Mouse (Mus musculus) embryonic facial prominence, embryonic 14.5 days (tissue): ENCODE results near the gene Mip. TPM values are rescaled to one million over a fixed set of nuclear protein-coding genes. Genes with fewer than 3 reads are reported as not detected.
"Not testable (repeated sequence)": the region's sequence is repeated elsewhere in the genome, so short reads cannot be mapped to it uniquely, and the experiment has no call there.

Experiments
- ATAC-seq: fragments of 200-750 bp; cut with Nextera tagmentation; 2 replicates; pipeline ENCODE4 v1.8.0; 2017; ENCODE audit warnings: low read depth, moderate number of reproducible peaks, moderate TSS enrichment
- DNase-seq: peaks from one replicate; pipeline ENCODE4 v3.0.0-alpha.2; 2015; ENCODE audit warnings: low spot score
- H3K27ac ChIP-seq: fragments of 300-500 bp; sonication (generic); replicated peaks from 2 replicates; pipeline ENCODE4 v1.5.1; 2014; ENCODE audit warnings: low read depth, mild to moderate bottlenecking, low read length, moderate library complexity
- H3K27me3 ChIP-seq: fragments of 300-500 bp; sonication (generic); replicated peaks from 2 replicates; pipeline ENCODE4 v1.6.1; 2014; ENCODE audit warnings: low read length; ENCODE audit not compliant: control insufficient read depth, insufficient read depth
- H3K36me3 ChIP-seq: fragments of 300-500 bp; sonication (generic); 2 replicates; pipeline ENCODE4 v1.6.1; 2014; ENCODE audit warnings: low read length, mixed read lengths; ENCODE audit not compliant: control insufficient read depth, insufficient read depth
- H3K4me1 ChIP-seq: fragments of 300-500 bp; sonication (generic); 2 replicates; pipeline ENCODE4 v1.6.1; 2014; ENCODE audit warnings: antibody characterized with exemption, low read length; ENCODE audit not compliant: control insufficient read depth, insufficient read depth
- H3K4me2 ChIP-seq: fragments of 300-500 bp; sonication (generic); 2 replicates; pipeline ENCODE4 v1.6.1; 2014; ENCODE audit warnings: low read depth, mild to moderate bottlenecking, low read length, moderate library complexity, mixed read lengths
- H3K4me3 ChIP-seq: fragments of 300-500 bp; sonication (generic); 2 replicates; pipeline ENCODE4 v1.5.1; 2014; ENCODE audit warnings: low read depth, mild to moderate bottlenecking, low read length
- H3K9ac ChIP-seq: fragments of 300-500 bp; sonication (generic); 2 replicates; pipeline ENCODE4 v1.6.1; 2014; ENCODE audit warnings: low read depth, mild to moderate bottlenecking, low read length, moderate library complexity, mixed read lengths
- H3K9me3 ChIP-seq: fragments of 300-500 bp; sonication (generic); 2 replicates; pipeline ENCODE4 v1.6.1; 2016; ENCODE audit warnings: low read length; ENCODE audit not compliant: control insufficient read depth
- WGBS: fragments of 180-500 bp; shearing (Covaris S2); extraction: QIAGEN DNeasy Blood & Tissue Kit; methylation state at CpG from one replicate; pipeline ENCODE4 v1.1.7; 2014; 5-methylcytosine and 5-hydroxymethylcytosine counted together
- polyA plus RNA-seq: library from polyadenylated mRNA; unstranded; fragments of >200 nt; fragmentation: Nextera tagmentation; extraction: Ambion mirVana; gene quantifications from 2 replicates; pipeline ENCODE4 v1.2.1, GENCODE M21; 2014

Mip gene
- polyA plus RNA-seq, 1 experiment from 2014 or later: 0.15 TPM

GRCm38 (mm10) chr10:128188242-128188877 lies 37.3 kb upstream of the Mip start:
- peak; percentile 89 for DNase-seq
- ATAC-seq: no peak
- Histone ChIP-seq H3K9me3 (no peaks in the 10 kb centered on the region), H3K4me3 (no peak overlapping the region), H3K9ac (no peak overlapping the region), H3K4me1 (no peaks in the 10 kb centered on the region), H3K27me3 (no peaks in the 10 kb centered on the region), H3K4me2 (no peak overlapping the region), H3K27ac (no peak overlapping the region), H3K36me3 (no peaks in the 10 kb centered on the region)
- WGBS: 34% methylated on average over 2 of the region's 2 CpGs

GRCm38 (mm10) chr10:128191472-128191871 lies 34.2 kb upstream of the Mip start:
- 84% methylated on average over 2 of the region's 2 CpGs for WGBS
- ATAC-seq: no peak
- no peak overlapping the region for H3K4me2 ChIP-seq

DNA sequence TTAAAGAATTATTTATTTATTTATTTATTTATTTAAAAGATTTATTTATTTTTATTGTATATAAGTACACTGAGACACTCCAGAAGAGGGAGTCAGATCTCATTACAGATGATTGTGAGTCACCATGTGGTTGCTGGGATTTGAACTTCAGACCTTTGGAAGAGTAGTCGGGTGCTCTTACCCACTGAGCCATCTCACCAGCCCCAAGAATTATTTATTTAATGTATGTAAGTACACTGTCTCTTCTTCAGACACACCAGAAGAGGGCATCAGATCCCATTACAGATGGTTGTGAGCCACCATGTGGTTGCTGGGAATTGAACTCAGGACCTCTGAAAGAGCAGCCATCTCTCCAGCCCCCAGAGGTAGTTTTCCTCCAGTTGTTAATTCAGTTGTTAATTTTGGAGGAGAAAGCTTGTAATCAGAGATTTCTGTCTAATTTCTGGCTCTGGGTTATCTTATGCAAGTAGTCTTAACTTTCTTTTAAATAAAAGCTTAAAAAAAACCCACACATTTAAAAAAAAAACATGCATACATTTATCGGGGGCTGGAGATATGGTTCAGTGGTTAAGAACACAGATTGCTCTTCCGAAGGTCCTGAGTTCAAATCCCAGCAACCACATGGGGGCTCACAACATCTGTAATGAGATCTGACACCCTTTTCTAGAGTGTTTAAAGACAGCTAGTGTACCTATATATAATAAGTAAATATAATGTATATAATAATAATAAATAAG lies 33.4 kb upstream of the Mip start:
- H3K36me3 ChIP-seq, H3K9me3 ChIP-seq, H3K4me3 ChIP-seq, H3K27ac ChIP-seq, H3K4me2 ChIP-seq, H3K9ac ChIP-seq, H3K4me1 ChIP-seq, DNase-seq, ATAC-seq: not testable (repeated sequence)
- 90% methylated on average over 3 of the region's 3 CpGs for WGBS
- peaks cover 18% of the 10 kb centered on the region for H3K27me3 ChIP-seq

More at GRCm38 (mm10) chr10:128191472-128191871, 34.2 kb upstream of the Mip start:
- no peak for DNase-seq
- Histone ChIP-seq H3K4me1 (peaks cover 6% of the 10 kb centered on the region; the same call in 1 of the 2 replicates), H3K27me3 (peaks cover 18% of the 10 kb centered on the region), H3K27ac (no peak overlapping the region), H3K9me3 (no peaks in the 10 kb centered on the region), H3K9ac (no peak overlapping the region), H3K4me3 (no peak overlapping the region), H3K36me3 (no peaks in the 10 kb centered on the region)

DNA sequence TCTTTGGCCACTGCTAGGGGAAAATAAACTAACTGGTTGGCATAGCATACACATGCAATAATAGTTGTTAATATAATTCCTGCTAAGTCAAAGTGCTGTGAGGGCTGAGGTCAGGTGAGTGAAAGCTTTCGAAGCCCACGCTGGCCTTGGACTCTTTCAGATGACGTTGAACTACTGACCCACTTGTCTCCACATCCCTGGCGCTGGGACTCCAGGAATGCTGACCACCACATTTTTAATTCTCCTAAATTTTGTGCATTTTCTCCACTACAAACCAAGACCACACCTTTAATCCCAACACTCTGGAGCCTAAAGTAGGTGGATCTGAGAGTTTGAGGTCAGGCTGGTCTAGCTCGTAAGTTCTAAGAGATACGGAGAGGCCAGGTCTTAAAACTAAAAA lies 32.5 kb upstream of the Mip start:
- WGBS: 91% methylated on average over 6 of the region's 6 CpGs
- H3K36me3 ChIP-seq: no peaks in the 10 kb centered on the region

DNA sequence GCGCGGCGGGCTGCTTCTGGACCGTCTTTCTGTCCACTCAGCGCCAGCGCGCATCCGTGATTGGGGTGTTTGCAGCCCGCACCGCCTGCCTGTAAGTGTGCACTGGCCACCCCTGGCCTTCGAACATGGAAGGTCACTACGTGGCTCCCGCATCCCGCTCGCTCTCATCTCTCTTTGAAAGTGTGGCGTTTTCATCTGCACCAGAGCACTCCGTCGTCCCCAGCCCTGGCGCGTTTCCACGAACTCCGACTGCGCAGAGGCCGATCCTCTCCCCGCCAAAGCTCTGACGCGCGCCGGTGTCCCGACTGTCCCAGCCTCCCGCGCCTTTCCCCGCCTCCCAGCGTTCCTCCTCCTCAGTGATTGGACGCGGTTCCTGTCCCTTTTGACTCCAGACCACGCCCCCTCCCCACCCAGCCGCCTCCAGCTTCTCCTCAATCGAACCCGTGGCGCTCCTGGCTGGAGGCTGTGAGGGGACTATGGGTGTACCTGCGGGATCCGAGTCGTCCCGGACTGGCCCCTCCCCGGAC lies 31.6 kb upstream of the Mip start, which contains the start of gene Gls2:
Gene Gls2 (plus strand): TSS at position 434 of the 527 bp plus-strand sequence.
- Histone ChIP-seq H3K9me3 (no peaks in the 10 kb centered on the region), H3K4me2 (peak within 1 kb of the TSS; percentile 99), H3K27me3 (peaks cover 18% of the 10 kb centered on the region), H3K9ac (peak within 1 kb of the TSS; percentile 67), H3K27ac (0 out of 2 replicates have a peak within 1 kb of the TSS, but pooled peaks have one; percentile 33), H3K4me1 (peaks cover 6% of the 10 kb centered on the region; the same call in 1 of the 2 replicates), H3K36me3 (no peaks in the 10 kb centered on the region), H3K4me3 (peak within 1 kb of the TSS; percentile 70)
- DNase-seq (peak; percentile 97), ATAC-seq (peak; percentile 98)
- 0% methylated on average over 39 of the region's 46 CpGs for WGBS

More for the DNA sequence above, 32.5 kb upstream of the Mip start:
- Histone ChIP-seq H3K27me3 (peaks cover 18% of the 10 kb centered on the region), H3K4me3 (no peak overlapping the region), H3K4me2 (no peak overlapping the region), H3K9ac (no peak overlapping the region), H3K4me1 (peaks cover 6% of the 10 kb centered on the region; the same call in 1 of the 2 replicates), H3K27ac (no peak overlapping the region), H3K9me3 (no peaks in the 10 kb centered on the region)
- ATAC-seq: no peak
- DNase-seq: no peak

- peak overlapping the region; percentile 67 for H3K9ac ChIP-seq
These were observed 30.8 kb upstream of the Mip start for GRCm38 (mm10) chr10:128194551-128195461.

DNA sequence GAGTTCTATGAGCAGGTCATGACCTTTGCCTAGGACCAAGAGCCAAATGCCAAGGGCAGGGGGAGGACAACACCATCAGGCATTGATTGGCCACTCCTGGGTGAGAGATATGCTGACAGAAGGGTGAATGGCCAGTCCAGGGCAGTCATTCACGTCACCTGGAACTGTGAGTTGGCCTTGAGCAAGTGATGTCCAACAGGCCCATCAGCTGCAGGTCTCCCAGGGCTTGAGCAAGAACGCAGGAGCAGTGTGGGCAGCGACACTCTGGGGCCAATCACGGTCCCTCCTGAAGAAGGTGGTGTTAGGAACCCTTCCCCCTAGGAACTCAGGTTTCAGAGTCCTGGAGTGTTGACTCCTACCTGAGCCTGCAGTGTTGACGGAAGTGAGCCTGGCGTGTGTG lies 23.8 kb upstream of the Mip start:
- no peak overlapping the region for H3K9ac ChIP-seq
- H3K27ac ChIP-seq: no peak overlapping the region
- H3K9me3 ChIP-seq: no peaks in the 10 kb centered on the region
- no peaks in the 10 kb centered on the region for H3K27me3 ChIP-seq
- ATAC-seq: no peak
- no peak overlapping the region for H3K4me3 ChIP-seq
- 65% methylated on average over 4 of the region's 6 CpGs for WGBS
- peaks cover 3% of the 10 kb centered on the region; the same call in 1 of the 2 replicates for H3K36me3 ChIP-seq
- H3K4me2 ChIP-seq: no peak overlapping the region
- no peak for DNase-seq
- H3K4me1 ChIP-seq: no peaks in the 10 kb centered on the region

More at GRCm38 (mm10) chr10:128194551-128195461, 30.8 kb upstream of the Mip start:
- no peak overlapping the region for H3K27ac ChIP-seq
- H3K4me1 ChIP-seq: peaks cover 6% of the 10 kb centered on the region; the same call in 1 of the 2 replicates
- ATAC-seq: peak; percentile 88
- H3K27me3 ChIP-seq: peaks cover 18% of the 10 kb centered on the region
- no peak for DNase-seq
- H3K9me3 ChIP-seq: no peaks in the 10 kb centered on the region
- peak overlapping the region; percentile 70 for H3K4me3 ChIP-seq
- WGBS: 3% methylated on average over 32 of the region's 79 CpGs
- H3K36me3 ChIP-seq: no peaks in the 10 kb centered on the region
- peak overlapping the region; percentile 99 for H3K4me2 ChIP-seq

- Histone ChIP-seq H3K9ac (no peak overlapping the region), H3K36me3 (peaks cover 9% of the 10 kb centered on the region; the same call in 1 of the 2 replicates), H3K27me3 (no peaks in the 10 kb centered on the region), H3K4me3 (no peak overlapping the region), H3K4me1 (no peaks in the 10 kb centered on the region), H3K9me3 (no peaks in the 10 kb centered on the region), H3K4me2 (no peak overlapping the region), H3K27ac (no peak overlapping the region)
- DNase-seq (no peak), ATAC-seq (no peak)
- 87% methylated on average over 15 of the region's 15 CpGs for WGBS
These were observed 20.7 kb upstream of the Mip start for GRCm38 (mm10) chr10:128204941-128205340.
